Mouse (Mus musculus): ENCODE measurements around the gene Gm13271. TPM values are rescaled to one million over a fixed set of nuclear protein-coding genes. Genes with fewer than 3 reads are reported as not detected.
A peak's percentile ranks its signal among the peaks of the same experiment; 100 is the strongest.
"Not testable (repeated sequence)": the region's sequence is repeated elsewhere in the genome, so short reads cannot be mapped to it uniquely, and the experiment has no call there.

Gm13271 gene
- polyA plus RNA-seq, 1 experiment from 2014 or later = not detected

GRCm38 (mm10) chr4:88757628-88758031 lies 3.0 kb downstream of the Gm13271 start:
- Histone ChIP-seq H3K4me2 (ENCODE audit: low read depth) (peak overlapping the region; percentile 49), H3K27ac (ENCODE audit: low read depth, low read length) (peak overlapping the region; percentile 67), H3K4me3 (ENCODE audit: low read depth, low read length) (peak overlapping the region; percentile 30)
- H3K9ac ChIP-seq (ENCODE audit: low read length); H3K9me3 ChIP-seq (ENCODE audit: control insufficient read depth, low read length); H3K36me3 ChIP-seq (ENCODE audit: control insufficient read depth, insufficient read depth, low read length); H3K27me3 ChIP-seq (ENCODE audit: control insufficient read depth, insufficient read depth, low read length); H3K4me1 ChIP-seq (ENCODE audit: control insufficient read depth, insufficient read depth, low read length): not testable (repeated sequence)
- DNase-seq (ENCODE audit: low spot score) (peak; percentile 87), ATAC-seq (ENCODE audit: insufficient read depth, low FRiP score, low TSS enrichment) (peak; percentile 100)
- 0% methylated on average over 19 of the region's 21 CpGs for WGBS

DNA sequence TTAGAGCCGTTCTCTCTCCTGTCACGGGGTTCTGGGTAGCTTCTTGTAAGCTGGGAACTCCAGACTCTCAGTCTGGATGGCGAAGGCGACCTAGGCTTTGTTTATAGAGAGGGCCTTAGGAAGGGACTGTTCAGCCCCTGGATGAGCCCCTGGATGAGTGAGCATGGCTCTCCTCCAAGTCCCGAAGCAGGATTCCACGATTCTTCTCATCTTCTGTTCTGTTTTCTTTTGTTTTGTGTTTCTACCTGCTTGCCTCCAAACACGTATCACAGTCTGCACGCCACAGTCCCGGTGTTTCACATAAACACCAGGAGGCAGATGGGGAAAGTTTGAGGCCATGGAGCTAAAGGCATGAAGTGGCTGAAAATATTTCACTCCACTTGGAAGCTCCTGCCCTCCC lies 4.1 kb downstream of the Gm13271 start:
- WGBS = 85% methylated on average over 9 of the region's 9 CpGs
- not testable (repeated sequence) for H3K9me3 ChIP-seq (ENCODE audit: control insufficient read depth, low read length)

GRCm38 (mm10) chr4:88759610-88760268 lies 5.1 kb downstream of the Gm13271 start, which contains the start of gene Gm13283:
Gene Gm13283 (plus strand): TSS chr4:88760119.
- H3K27ac ChIP-seq (ENCODE audit: low read depth, low read length); H3K27me3 ChIP-seq (ENCODE audit: control insufficient read depth, insufficient read depth, low read length); H3K9me3 ChIP-seq (ENCODE audit: control insufficient read depth, low read length); ATAC-seq (ENCODE audit: insufficient read depth, low FRiP score, low TSS enrichment); H3K4me1 ChIP-seq (ENCODE audit: control insufficient read depth, insufficient read depth, low read length); H3K36me3 ChIP-seq (ENCODE audit: control insufficient read depth, insufficient read depth, low read length); DNase-seq (ENCODE audit: low spot score); H3K9ac ChIP-seq (ENCODE audit: low read length): not testable (repeated sequence)
- 36% methylated on average over 6 of the region's 14 CpGs for WGBS
- H3K4me3 ChIP-seq (ENCODE audit: low read depth, low read length) = peak within 1 kb of the TSS; percentile 12; the same call in 1 of the 2 replicates
- peak within 1 kb of the TSS; percentile 32 for H3K4me2 ChIP-seq (ENCODE audit: low read depth)

More for the DNA sequence above, 4.1 kb downstream of the Gm13271 start:
- not testable (repeated sequence) for DNase-seq (ENCODE audit: low spot score); H3K36me3 ChIP-seq (ENCODE audit: control insufficient read depth, insufficient read depth, low read length); H3K4me1 ChIP-seq (ENCODE audit: control insufficient read depth, insufficient read depth, low read length); H3K4me2 ChIP-seq (ENCODE audit: low read depth); H3K27ac ChIP-seq (ENCODE audit: low read depth, low read length); H3K9ac ChIP-seq (ENCODE audit: low read length); H3K27me3 ChIP-seq (ENCODE audit: control insufficient read depth, insufficient read depth, low read length); ATAC-seq (ENCODE audit: insufficient read depth, low FRiP score, low TSS enrichment); H3K4me3 ChIP-seq (ENCODE audit: low read depth, low read length)

DNA sequence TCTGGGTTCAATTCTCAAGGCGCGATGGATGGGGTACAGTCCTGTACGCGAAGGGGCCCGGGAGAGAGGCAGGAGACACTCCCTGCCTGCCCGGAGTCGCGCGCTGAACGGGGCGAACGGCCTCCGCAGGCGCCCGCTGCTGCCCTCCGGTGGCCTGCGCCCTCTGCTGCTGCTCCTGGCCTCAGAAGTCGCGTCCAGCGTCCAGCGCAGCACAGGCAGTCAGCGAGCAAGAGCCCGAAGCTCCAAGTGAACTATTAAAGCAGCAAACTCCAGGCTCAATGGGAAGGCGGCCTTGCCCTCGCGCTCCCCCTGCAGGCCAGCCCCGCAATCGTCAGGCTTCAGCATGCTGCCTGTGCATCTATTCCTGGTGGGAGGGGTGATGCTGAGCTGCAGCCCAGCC lies 5.8 kb downstream of the Gm13271 start:
- peak overlapping the region; percentile 32 for H3K4me2 ChIP-seq (ENCODE audit: low read depth)
- not testable (repeated sequence) for H3K9me3 ChIP-seq (ENCODE audit: control insufficient read depth, low read length); H3K36me3 ChIP-seq (ENCODE audit: control insufficient read depth, insufficient read depth, low read length); H3K4me1 ChIP-seq (ENCODE audit: control insufficient read depth, insufficient read depth, low read length); H3K9ac ChIP-seq (ENCODE audit: low read length); H3K27me3 ChIP-seq (ENCODE audit: control insufficient read depth, insufficient read depth, low read length); H3K27ac ChIP-seq (ENCODE audit: low read depth, low read length); ATAC-seq (ENCODE audit: insufficient read depth, low FRiP score, low TSS enrichment)
- peak overlapping the region; percentile 12; the same call in 1 of the 2 replicates for H3K4me3 ChIP-seq (ENCODE audit: low read depth, low read length)
- DNase-seq (ENCODE audit: low spot score) = peak; percentile 80
- WGBS = 0% methylated on average over 18 of the region's 28 CpGs

- H3K9me3 ChIP-seq (ENCODE audit: control insufficient read depth, low read length); H3K4me2 ChIP-seq (ENCODE audit: low read depth); DNase-seq (ENCODE audit: low spot score); H3K4me1 ChIP-seq (ENCODE audit: control insufficient read depth, insufficient read depth, low read length); H3K4me3 ChIP-seq (ENCODE audit: low read depth, low read length); H3K27me3 ChIP-seq (ENCODE audit: control insufficient read depth, insufficient read depth, low read length); H3K9ac ChIP-seq (ENCODE audit: low read length); ATAC-seq (ENCODE audit: insufficient read depth, low FRiP score, low TSS enrichment); H3K27ac ChIP-seq (ENCODE audit: low read depth, low read length); H3K36me3 ChIP-seq (ENCODE audit: control insufficient read depth, insufficient read depth, low read length): not testable (repeated sequence)
- 78% methylated on average over 6 of the region's 8 CpGs for WGBS
Measured at GRCm38 (mm10) chr4:88761776-88762175, 7.1 kb downstream of the Gm13271 start.

- not testable (repeated sequence) for H3K36me3 ChIP-seq (ENCODE audit: control insufficient read depth, insufficient read depth, low read length); H3K4me3 ChIP-seq (ENCODE audit: low read depth, low read length); H3K27ac ChIP-seq (ENCODE audit: low read depth, low read length); DNase-seq (ENCODE audit: low spot score); H3K9me3 ChIP-seq (ENCODE audit: control insufficient read depth, low read length); H3K4me2 ChIP-seq (ENCODE audit: low read depth); H3K9ac ChIP-seq (ENCODE audit: low read length); H3K4me1 ChIP-seq (ENCODE audit: control insufficient read depth, insufficient read depth, low read length); ATAC-seq (ENCODE audit: insufficient read depth, low FRiP score, low TSS enrichment); H3K27me3 ChIP-seq (ENCODE audit: control insufficient read depth, insufficient read depth, low read length)
- WGBS = 63% methylated on average over 9 of the region's 9 CpGs
Measured at GRCm38 (mm10) chr4:88762341-88762740, 7.7 kb downstream of the Gm13271 start.

GRCm38 (mm10) chr4:88763384-88764018 lies 8.8 kb downstream of the Gm13271 start:
- ATAC-seq (ENCODE audit: insufficient read depth, low FRiP score, low TSS enrichment); H3K4me1 ChIP-seq (ENCODE audit: control insufficient read depth, insufficient read depth, low read length); H3K36me3 ChIP-seq (ENCODE audit: control insufficient read depth, insufficient read depth, low read length); H3K27me3 ChIP-seq (ENCODE audit: control insufficient read depth, insufficient read depth, low read length); H3K27ac ChIP-seq (ENCODE audit: low read depth, low read length); H3K9me3 ChIP-seq (ENCODE audit: control insufficient read depth, low read length); H3K9ac ChIP-seq (ENCODE audit: low read length); H3K4me3 ChIP-seq (ENCODE audit: low read depth, low read length): not testable (repeated sequence)
- DNase-seq (ENCODE audit: low spot score) = peak; percentile 72
- peak overlapping the region; percentile 32; the same call in 1 of the 2 replicates for H3K4me2 ChIP-seq (ENCODE audit: low read depth)
- 6% methylated on average over 22 of the region's 42 CpGs for WGBS

- not testable (repeated sequence) for H3K4me1 ChIP-seq (ENCODE audit: control insufficient read depth, insufficient read depth, low read length); ATAC-seq (ENCODE audit: insufficient read depth, low FRiP score, low TSS enrichment); H3K36me3 ChIP-seq (ENCODE audit: control insufficient read depth, insufficient read depth, low read length); H3K9ac ChIP-seq (ENCODE audit: low read length); H3K4me2 ChIP-seq (ENCODE audit: low read depth); H3K27me3 ChIP-seq (ENCODE audit: control insufficient read depth, insufficient read depth, low read length); DNase-seq (ENCODE audit: low spot score); H3K9me3 ChIP-seq (ENCODE audit: control insufficient read depth, low read length); H3K4me3 ChIP-seq (ENCODE audit: low read depth, low read length); H3K27ac ChIP-seq (ENCODE audit: low read depth, low read length)
- WGBS = no CpG with 5 or more reads among the region's 32 CpGs
Measured at GRCm38 (mm10) chr4:88773534-88773933, 18.9 kb downstream of the Gm13271 start, which contains the start of gene Gm13290. Gene Gm13290 (plus strand): TSS chr4:88773834.

- no CpG with 5 or more reads among the region's 29 CpGs for WGBS
- DNase-seq (ENCODE audit: low spot score); ATAC-seq (ENCODE audit: insufficient read depth, low FRiP score, low TSS enrichment); H3K9me3 ChIP-seq (ENCODE audit: control insufficient read depth, low read length); H3K4me2 ChIP-seq (ENCODE audit: low read depth); H3K4me1 ChIP-seq (ENCODE audit: control insufficient read depth, insufficient read depth, low read length); H3K27ac ChIP-seq (ENCODE audit: low read depth, low read length); H3K4me3 ChIP-seq (ENCODE audit: low read depth, low read length); H3K27me3 ChIP-seq (ENCODE audit: control insufficient read depth, insufficient read depth, low read length); H3K36me3 ChIP-seq (ENCODE audit: control insufficient read depth, insufficient read depth, low read length); H3K9ac ChIP-seq (ENCODE audit: low read length): not testable (repeated sequence)
Measured at GRCm38 (mm10) chr4:88776622-88777021, 22.0 kb downstream of the Gm13271 start, which contains the start of gene Gm13289. Gene Gm13289 (plus strand): TSS chr4:88776922.
